Mouse (Mus musculus) stomach, embryonic 15.5 days (tissue): ENCODE results near the gene Glrx3. TPM values are rescaled to one million over a fixed set of nuclear protein-coding genes. Genes with fewer than 3 reads are reported as not detected.

Source experiments
- polyA plus RNA-seq: library from polyadenylated mRNA; unstranded; fragments of >200 nt; fragmentation: Nextera tagmentation; extraction: Ambion mirVana; gene quantifications from 2 replicates; pipeline ENCODE4 v1.2.1, GENCODE M21; 2015

Glrx3 gene
- polyA plus RNA-seq, 1 experiment from 2014 or later = 196 TPM

Other genes starting within 250 kb of the Glrx3 start
- gene Ebf3, start 123.2 kb upstream of the Glrx3 start, polyA plus RNA-seq = 1.5 TPM in 2 replicates
- gene 9430038I01Rik, start 26.9 kb upstream of the Glrx3 start, polyA plus RNA-seq = 23.2 and 26.1 TPM in 2 replicates